Mouse (Mus musculus) C3H10T1/2 (cell line): ENCODE results near the gene Rpl38. TPM values are rescaled to one million over a fixed set of nuclear protein-coding genes. Genes with fewer than 3 reads are reported as not detected.

Source experiments
- polyA plus RNA-seq, 2 experiments: library from polyadenylated mRNA; unstranded; fragments of >200 nt; fragmentation: generic; extraction: Trizol; gene quantifications; one replicate each; pipeline ENCODE4 v1.2.1; 2012; ENCODE audit warnings: missing spikeins in 2 of 2

Gene Rpl38
- polyA plus RNA-seq: 1,000 to 10,000 TPM; 9,147 to 9,201 TPM

DNA sequence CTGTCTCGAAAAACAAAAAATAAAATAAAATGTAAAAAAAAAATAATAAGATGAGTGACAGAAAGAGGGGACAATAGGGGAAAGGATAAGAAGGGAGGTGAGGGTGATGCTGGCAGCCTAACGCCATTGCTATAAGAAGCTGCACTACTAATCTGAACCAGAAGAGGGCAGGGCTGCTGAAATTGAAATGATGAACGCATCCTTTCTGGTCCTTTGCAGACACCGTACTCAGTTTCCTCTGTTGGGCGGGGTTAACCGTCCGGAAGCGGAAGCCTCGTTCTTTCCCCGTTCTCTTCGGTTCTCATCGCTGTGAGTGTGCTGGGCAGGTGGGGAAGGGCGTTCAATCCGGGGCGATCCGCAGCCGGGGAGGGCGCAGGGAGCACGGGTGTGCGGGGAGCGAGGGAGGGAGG is at the start of gene Rpl38:
Rpl38 (plus strand) TSS at position 224 of the 410 bp plus-strand sequence.

GRCm38 (mm10) chr11:114675341-114675825 is 7.1 kb downstream of the Rpl38 start, which contains the start of gene Ttyh2:
TSS of gene Ttyh2 (plus strand) at chr11:114675431.

Other genes with a start within 250 kb of the Rpl38 start
- 10 to 100 TPM; 13.1 to 60.6 TPM for gene Ttyh2, start 6.9 kb downstream of the Rpl38 start, polyA plus RNA-seq
- 1 to 10 TPM in 1 of 2 experiments, under 1 TPM in 1; 0.15 to 6.6 TPM for gene Dnaic2, start 58.9 kb downstream of the Rpl38 start, polyA plus RNA-seq
- under 1 TPM in 1 of 2 experiments, not detected in 1; 0.06 TPM for gene Kif19a, start 96.9 kb downstream of the Rpl38 start, polyA plus RNA-seq
- gene Btbd17, start 127.4 kb downstream of the Rpl38 start, polyA plus RNA-seq: under 1 TPM in 1 of 2 experiments, not detected in 1; 0.70 TPM
- not detected for gene Gpr142, start 130.4 kb downstream of the Rpl38 start, polyA plus RNA-seq
- not detected for gene Gprc5c, start 182.6 kb downstream of the Rpl38 start, polyA plus RNA-seq
- not detected for gene Cd300a, start 221.5 kb downstream of the Rpl38 start, polyA plus RNA-seq